Mouse (Mus musculus): ENCODE data around the gene Nacc1.
A peak's percentile ranks its signal among the peaks of the same experiment; 100 is the strongest.
"Not testable (repeated sequence)": the region's sequence is repeated elsewhere in the genome, so short reads cannot be mapped to it uniquely, and the experiment has no call there.

Gene Nacc1

GRCm38 (mm10) chr8:84700941-84701911 is 13.6 kb upstream of the Nacc1 start, which contains the start of gene Lyl1:
TSS of gene Lyl1 (plus strand) at chr8:84701457.
- DNase-seq (ENCODE audit: low read depth in 1 of 2, low spot score in 2 of 2), result peak in 1 of 2 experiments; percentile 65

- no peak for DNase-seq (ENCODE audit: low read depth in 1 of 2, low spot score in 2 of 2)
These were observed 12.9 kb upstream of the Nacc1 start for GRCm38 (mm10) chr8:84700526-84700925.

GRCm38 (mm10) chr8:84699861-84700322 is 12.2 kb upstream of the Nacc1 start:
- no peak for DNase-seq (ENCODE audit: low read depth in 1 of 2, low spot score in 2 of 2)

- DNase-seq (ENCODE audit: low read depth in 1 of 2, low spot score in 2 of 2), result no peak
These were observed 11.3 kb upstream of the Nacc1 start for GRCm38 (mm10) chr8:84698929-84699401.

GRCm38 (mm10) chr8:84698288-84698687 is 10.6 kb upstream of the Nacc1 start:
- no peak for DNase-seq (ENCODE audit: low read depth in 1 of 2, low spot score in 2 of 2)

- peak in 1 of 2 experiments; percentile 49 for DNase-seq (ENCODE audit: low read depth in 1 of 2, low spot score in 2 of 2)
These were observed 9.8 kb upstream of the Nacc1 start for GRCm38 (mm10) chr8:84697166-84698130.

GRCm38 (mm10) chr8:84695140-84695539 is 7.5 kb upstream of the Nacc1 start:
- DNase-seq (ENCODE audit: low read depth in 1 of 2, low spot score in 2 of 2), result no peak

GRCm38 (mm10) chr8:84693332-84693731 is 5.7 kb upstream of the Nacc1 start:
- no peak for DNase-seq (ENCODE audit: low read depth in 1 of 2, low spot score in 2 of 2)

- DNase-seq (ENCODE audit: low read depth in 1 of 2, low spot score in 2 of 2), result peak in 1 of 2 experiments; percentile 73
These were observed 1.6 kb upstream of the Nacc1 start for GRCm38 (mm10) chr8:84689091-84689915.

GRCm38 (mm10) chr8:84687003-84687704 is 508 bp downstream of the Nacc1 start:
- DNase-seq (ENCODE audit: low read depth in 1 of 2, low spot score in 2 of 2), result no peak

GRCm38 (mm10) chr8:84686191-84687002 is 1.3 kb downstream of the Nacc1 start, which contains the start of gene Trmt1:
TSS of gene Trmt1 (plus strand) at chr8:84686307.
- DNase-seq (ENCODE audit: low read depth in 1 of 2, low spot score in 2 of 2), result no peak

GRCm38 (mm10) chr8:84684537-84684936 is 3.1 kb downstream of the Nacc1 start:
- DNase-seq (ENCODE audit: low read depth in 1 of 2, low spot score in 2 of 2), result no peak

GRCm38 (mm10) chr8:84682257-84682656 is 5.4 kb downstream of the Nacc1 start:
- DNase-seq (ENCODE audit: low read depth in 1 of 2, low spot score in 2 of 2), result no peak

GRCm38 (mm10) chr8:84681476-84681875 is 6.2 kb downstream of the Nacc1 start:
- DNase-seq (ENCODE audit: low read depth in 1 of 2, low spot score in 2 of 2), result no peak

- no peak for DNase-seq (ENCODE audit: low read depth in 1 of 2, low spot score in 2 of 2)
These were observed 10.4 kb downstream of the Nacc1 start for GRCm38 (mm10) chr8:84677305-84677704.

GRCm38 (mm10) chr8:84670295-84671006 is 17.2 kb downstream of the Nacc1 start:
- DNase-seq (ENCODE audit: low read depth in 1 of 2, low spot score in 2 of 2), result not testable (repeated sequence)

- DNase-seq (ENCODE audit: low read depth in 1 of 2, low spot score in 2 of 2), result no peak
These were observed 18.8 kb downstream of the Nacc1 start for GRCm38 (mm10) chr8:84668731-84669485.

Data from monocyte, adult 2 months (primary cell).